Mouse (Mus musculus) megakaryocyte, embryonic 14.5 days (primary cell): ENCODE measurements at regions not wholly inside any gene's neighbourhood (a gene's known extent, or its start where the extent isn't known, plus 50 kb on each side); places are given as distances from the start of the nearest gene placed in this dataset.

ENCODE experiments used
- H3K27me3 ChIP-seq: replicated peaks from 2 replicates; pipeline ENCODE3; 2012; ENCODE audit warnings: inconsistent platforms
- H3K36me3 ChIP-seq: replicated peaks from 2 replicates; pipeline ENCODE3; 2012; ENCODE audit warnings: low read length, inconsistent platforms, mixed read lengths
- H3K4me1 ChIP-seq: 2 replicates; pipeline ENCODE4 v1.6.1; 2012; ENCODE audit warnings: inconsistent platforms
- H3K4me3 ChIP-seq: replicated peaks from 2 replicates; pipeline ENCODE3; 2012; ENCODE audit warnings: moderate library complexity, mild to moderate bottlenecking, inconsistent platforms
- H3K9me3 ChIP-seq: 2 replicates; pipeline ENCODE4 v1.6.1; 2012; ENCODE audit warnings: inconsistent platforms
- FLI1 ChIP-seq: IDR thresholded peaks from 2 replicates; pipeline ENCODE4 v1.6.1; 2012; ENCODE audit warnings: low read length, inconsistent platforms, mixed read lengths
- GATA1 ChIP-seq: IDR thresholded peaks from 3 replicates; pipeline ENCODE4 v1.6.1; 2012; ENCODE audit warnings: mixed read lengths, low read length, inconsistent platforms, borderline replicate concordance

GRCm38 (mm10) chr13:101456926-101457325 is 311.1 kb downstream of the Pik3r1 start:
- TF ChIP-seq FLI1 (no peak), GATA1 (no peak)
- H3K4me3 ChIP-seq: no peak overlapping the region
- peaks cover 30% of the 10 kb centered on the region for H3K27me3 ChIP-seq
- H3K9me3 ChIP-seq: no peaks in the 10 kb centered on the region
- no peaks in the 10 kb centered on the region for H3K36me3 ChIP-seq
- H3K4me1 ChIP-seq: peaks cover 4% of the 10 kb centered on the region

- no peaks in the 10 kb centered on the region for H3K36me3 ChIP-seq
- no peak for TF ChIP-seq GATA1
- no peak for TF ChIP-seq FLI1
- H3K27me3 ChIP-seq: peaks cover 25% of the 10 kb centered on the region
- peaks cover 8% of the 10 kb centered on the region for H3K4me1 ChIP-seq
- H3K9me3 ChIP-seq: no peaks in the 10 kb centered on the region
- no peak overlapping the region for H3K4me3 ChIP-seq
Observed at GRCm38 (mm10) chr13:101454276-101454675, 313.7 kb downstream of the Pik3r1 start.

- H3K4me1 ChIP-seq: peaks cover 8% of the 10 kb centered on the region
- no peaks in the 10 kb centered on the region for H3K36me3 ChIP-seq
- peaks cover 12% of the 10 kb centered on the region for H3K27me3 ChIP-seq
- H3K4me3 ChIP-seq: no peak overlapping the region
- no peaks in the 10 kb centered on the region for H3K9me3 ChIP-seq
- TF ChIP-seq FLI1 (no peak), GATA1 (no peak)
Observed at GRCm38 (mm10) chr13:101450501-101450900, 317.5 kb downstream of the Pik3r1 start.

GRCm38 (mm10) chr13:101439517-101439916 is 328.5 kb downstream of the Pik3r1 start:
- Histone ChIP-seq H3K27me3 (no peaks in the 10 kb centered on the region), H3K4me3 (no peak overlapping the region), H3K9me3 (peaks cover 4% of the 10 kb centered on the region; the same call in 1 of the 2 replicates), H3K36me3 (peaks cover 3% of the 10 kb centered on the region), H3K4me1 (peaks cover 55% of the 10 kb centered on the region)
- TF ChIP-seq GATA1 (no peak), FLI1 (no peak)

- Histone ChIP-seq H3K9me3 (peaks cover 4% of the 10 kb centered on the region; the same call in 1 of the 2 replicates), H3K27me3 (no peaks in the 10 kb centered on the region), H3K4me1 (peaks cover 55% of the 10 kb centered on the region), H3K36me3 (peaks cover 3% of the 10 kb centered on the region), H3K4me3 (peak overlapping the region; percentile 71)
- TF ChIP-seq GATA1 (no peak), FLI1 (no peak)
Observed at GRCm38 (mm10) chr13:101439041-101439440, 329.0 kb downstream of the Pik3r1 start.

- Histone ChIP-seq H3K4me1 (peaks cover 26% of the 10 kb centered on the region), H3K36me3 (peaks cover 3% of the 10 kb centered on the region), H3K27me3 (peaks cover 3% of the 10 kb centered on the region), H3K4me3 (no peak overlapping the region), H3K9me3 (peaks cover 4% of the 10 kb centered on the region; the same call in 1 of the 2 replicates)
- TF ChIP-seq FLI1 (no peak), GATA1 (no peak)
Observed at GRCm38 (mm10) chr13:101433162-101433561, 334.9 kb downstream of the Pik3r1 start.

- Histone ChIP-seq H3K4me3 (no peak overlapping the region), H3K36me3 (no peaks in the 10 kb centered on the region), H3K27me3 (peaks cover 16% of the 10 kb centered on the region), H3K9me3 (no peaks in the 10 kb centered on the region; the same call in 1 of the 2 replicates), H3K4me1 (peaks cover 11% of the 10 kb centered on the region; the same call in 1 of the 2 replicates)
- TF ChIP-seq FLI1: no peak
- no peak for TF ChIP-seq GATA1
Observed at GRCm38 (mm10) chr13:101427426-101428221, 340.4 kb downstream of the Pik3r1 start.

GRCm38 (mm10) chr13:101426461-101426860 is 341.6 kb downstream of the Pik3r1 start:
- no peaks in the 10 kb centered on the region; the same call in 1 of the 2 replicates for H3K9me3 ChIP-seq
- no peak for TF ChIP-seq GATA1
- no peak for TF ChIP-seq FLI1
- 0 out of 2 replicates have a peak, but pooled peaks cover 4% of the 10 kb centered on the region for H3K4me1 ChIP-seq
- no peak overlapping the region for H3K4me3 ChIP-seq
- H3K27me3 ChIP-seq: peaks cover 19% of the 10 kb centered on the region
- H3K36me3 ChIP-seq: no peaks in the 10 kb centered on the region

GRCm38 (mm10) chr13:101422082-101422481 is 345.9 kb downstream of the Pik3r1 start:
- H3K36me3 ChIP-seq: no peaks in the 10 kb centered on the region
- no peaks in the 10 kb centered on the region; the same call in none of the 2 replicates for H3K9me3 ChIP-seq
- H3K27me3 ChIP-seq: peaks cover 38% of the 10 kb centered on the region
- H3K4me1 ChIP-seq: peaks cover 7% of the 10 kb centered on the region
- no peak overlapping the region for H3K4me3 ChIP-seq
- no peak for TF ChIP-seq FLI1
- no peak for TF ChIP-seq GATA1

- H3K4me3 ChIP-seq: no peak overlapping the region
- H3K9me3 ChIP-seq: peaks cover 5% of the 10 kb centered on the region
- H3K4me1 ChIP-seq: peaks cover 7% of the 10 kb centered on the region
- no peaks in the 10 kb centered on the region for H3K36me3 ChIP-seq
- peaks cover 31% of the 10 kb centered on the region for H3K27me3 ChIP-seq
- no peak for TF ChIP-seq GATA1
- TF ChIP-seq FLI1: no peak
Observed at GRCm38 (mm10) chr13:101419457-101420025, 348.5 kb downstream of the Pik3r1 start.
